Mouse (Mus musculus): ENCODE results near the gene Ovca2.

Gene Ovca2

DNA sequence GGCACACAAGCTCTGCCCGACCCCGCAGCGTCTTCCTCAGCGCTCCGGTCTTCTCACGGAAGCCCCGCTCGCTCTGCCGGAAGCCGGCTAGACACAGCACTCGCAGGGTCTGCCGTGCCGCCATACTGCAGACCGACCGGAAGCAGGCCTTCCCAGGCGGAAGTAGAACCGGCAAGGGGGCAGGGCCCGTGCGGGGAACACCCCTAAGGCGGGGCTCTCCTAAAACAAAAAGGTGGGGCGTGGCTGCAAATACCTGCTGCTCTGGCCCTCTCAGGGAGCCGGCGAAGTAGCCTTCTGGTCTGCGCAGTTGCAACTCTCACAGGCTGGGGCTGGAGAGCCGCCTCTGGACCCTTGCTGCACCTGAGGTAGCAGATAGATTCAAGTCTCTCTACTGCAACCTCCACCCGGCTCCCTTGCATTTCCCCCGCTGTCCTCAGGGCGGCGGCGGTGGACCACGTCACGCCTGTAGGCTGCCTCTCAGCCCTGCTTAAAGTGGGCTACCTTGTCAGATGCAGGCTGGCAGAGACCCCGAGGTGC, at the start of gene Ovca2:
Gene Ovca2, minus strand, starts transcription at position 164 of the 537 bp plus-strand sequence.
- peak; percentile 88 to 91 for DNase-seq (ENCODE audit: low spot score in 2 of 2)

DNA sequence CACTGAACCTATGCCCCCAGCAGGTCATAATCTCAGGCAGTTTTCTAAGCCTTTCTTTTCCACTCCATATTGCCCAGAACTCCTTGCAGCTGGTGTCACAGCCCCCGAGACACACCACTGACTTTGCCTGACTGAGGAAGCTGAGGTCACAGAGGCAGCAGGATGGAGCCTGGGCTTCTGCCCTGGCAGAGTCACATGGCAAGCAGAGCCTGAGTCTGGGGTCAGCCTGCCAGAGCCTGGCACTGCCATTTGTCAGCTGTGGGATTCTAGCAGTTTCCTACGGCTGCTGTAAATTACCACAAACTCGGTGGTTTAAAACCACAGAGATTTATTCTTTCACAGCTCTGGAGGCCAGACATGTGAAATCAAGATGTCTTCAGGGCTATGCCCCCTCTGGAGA, 49.0 kb upstream of the Ovca2 start:
- no peak for DNase-seq (ENCODE audit: low spot score in 2 of 2)

DNA sequence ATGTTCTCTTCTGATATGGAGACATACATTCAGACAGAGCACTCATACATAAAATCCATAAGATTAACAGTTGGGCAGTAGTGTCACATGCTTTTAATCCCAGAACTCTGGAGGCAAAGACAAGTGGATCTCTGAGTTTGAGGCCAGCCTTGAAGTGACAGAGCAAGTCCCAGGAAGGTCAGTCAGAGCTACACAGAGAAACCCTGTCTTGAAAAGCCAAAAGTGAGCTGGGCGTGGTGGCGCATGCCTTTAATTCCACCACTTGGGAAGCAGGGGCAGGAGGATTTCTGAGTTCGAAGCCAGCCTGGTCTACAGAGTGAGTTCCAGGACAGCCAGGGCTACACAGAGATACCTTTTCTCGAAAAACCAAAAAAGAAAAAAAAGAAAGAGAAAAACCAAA, 46.2 kb upstream of the Ovca2 start:
- DNase-seq (ENCODE audit: low spot score in 2 of 2): no peak

DNA sequence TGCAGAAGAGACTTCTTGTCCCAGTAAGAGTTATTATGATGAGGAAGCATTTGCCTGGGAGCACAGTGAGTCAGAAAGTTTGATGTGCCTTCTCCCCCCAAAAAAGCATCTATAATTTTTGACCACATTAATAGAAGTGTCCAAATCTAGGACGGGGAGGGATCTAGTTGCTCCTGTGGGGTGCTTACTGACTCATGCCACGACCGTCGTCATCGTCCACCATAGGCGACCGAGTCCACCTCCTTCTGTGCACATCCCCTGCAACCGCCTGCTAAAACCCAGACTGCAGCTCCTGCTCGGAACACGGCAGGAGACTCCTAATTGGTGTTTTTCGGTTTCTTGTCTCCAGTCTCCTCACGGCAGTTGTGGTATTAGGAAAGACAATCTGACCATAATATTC, 45.4 kb upstream of the Ovca2 start:
- no peak for DNase-seq (ENCODE audit: low spot score in 2 of 2)

DNA sequence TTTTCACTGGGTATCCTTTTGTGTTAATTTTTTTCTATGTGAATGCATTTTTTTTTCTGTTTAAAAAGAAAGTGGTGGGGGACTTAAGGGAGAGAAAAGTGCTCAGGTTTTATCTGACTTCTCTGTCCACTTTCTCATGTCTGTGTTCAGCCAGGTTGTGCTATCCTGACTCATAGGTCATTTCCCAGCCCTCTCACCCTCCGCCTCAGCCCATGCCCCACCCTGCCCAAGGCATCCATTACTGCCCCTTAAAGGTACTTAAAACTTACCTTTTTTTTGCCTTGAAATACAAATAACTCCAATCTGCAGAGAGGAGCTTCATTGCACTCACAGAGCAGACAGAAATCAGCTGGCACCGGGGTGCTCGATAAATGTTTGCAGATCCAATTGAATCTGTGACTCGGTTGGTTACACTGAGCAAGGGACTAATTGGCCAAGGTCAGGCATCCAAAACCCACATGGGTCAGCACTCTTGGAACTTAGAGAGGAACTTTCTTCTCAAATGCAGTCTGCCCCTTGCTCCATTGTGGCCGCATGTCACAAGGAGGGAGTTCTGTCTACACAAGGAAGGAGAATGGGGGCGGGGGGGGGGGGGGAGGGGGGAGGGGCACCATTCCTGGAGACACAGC, 42.0 kb upstream of the Ovca2 start:
- no peak for DNase-seq (ENCODE audit: low spot score in 2 of 2)

DNA sequence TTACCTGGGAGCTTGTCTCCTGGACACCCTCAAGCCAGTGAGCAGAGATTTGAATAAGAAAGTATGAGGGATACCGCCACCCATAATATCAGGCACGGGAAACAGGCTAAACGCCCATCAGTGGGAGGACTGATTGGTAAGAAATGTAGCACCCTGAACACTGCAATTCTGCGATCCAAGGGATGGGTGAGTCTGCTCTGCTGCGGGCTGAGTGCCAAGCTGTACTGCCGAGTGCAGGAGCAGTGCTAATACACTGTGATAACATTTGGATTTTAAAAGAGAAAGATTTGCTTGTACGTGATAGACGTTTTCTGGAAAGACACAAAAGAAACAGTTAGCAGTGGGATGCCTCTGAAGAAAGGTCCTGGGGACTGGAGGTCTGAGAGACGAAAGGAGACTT, 41.5 kb upstream of the Ovca2 start:
- DNase-seq (ENCODE audit: low spot score in 2 of 2): peak; percentile 67

DNA sequence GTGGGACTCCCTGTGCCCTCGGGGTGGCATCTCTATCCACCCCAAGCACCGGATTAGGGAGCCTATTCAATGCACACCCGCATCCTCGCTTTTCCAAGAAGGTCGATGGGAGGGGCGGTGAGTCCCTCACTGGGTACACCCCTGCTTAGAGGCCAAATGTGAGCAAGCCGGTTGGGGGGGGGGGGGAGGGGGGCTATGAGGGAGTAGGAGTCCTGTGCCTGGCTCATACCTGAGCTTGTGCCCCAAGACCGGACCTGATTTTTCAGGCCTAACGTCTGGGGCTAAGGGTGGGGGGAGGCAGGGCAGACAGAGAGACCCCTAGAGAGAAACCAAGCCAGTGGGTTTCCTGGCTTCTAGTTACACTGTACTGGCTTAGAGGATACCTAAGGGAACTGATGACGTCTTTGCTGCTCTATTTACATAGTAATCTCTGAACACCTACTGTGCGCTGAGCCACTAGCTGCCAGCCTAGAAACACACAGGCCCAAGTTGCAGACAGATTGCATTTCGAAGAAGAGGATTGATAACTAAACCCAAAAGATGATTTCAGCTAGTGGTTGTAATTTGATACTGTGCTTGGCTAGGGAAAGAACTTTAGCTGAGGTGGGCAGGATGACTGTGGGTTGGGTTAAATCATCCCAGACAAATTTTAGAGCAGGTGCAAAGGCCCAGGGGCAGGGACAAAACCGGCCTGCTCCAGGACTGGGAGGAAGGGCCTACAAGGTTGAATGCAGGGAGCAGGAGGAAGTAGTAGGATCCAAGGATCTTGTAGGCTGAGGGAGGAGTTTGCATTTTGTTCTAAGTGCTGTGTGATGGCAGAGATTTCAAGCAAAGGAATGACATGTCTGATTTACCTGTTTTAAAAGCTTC, 35.7 kb upstream of the Ovca2 start:
- DNase-seq (ENCODE audit: low spot score in 2 of 2): no peak

DNA sequence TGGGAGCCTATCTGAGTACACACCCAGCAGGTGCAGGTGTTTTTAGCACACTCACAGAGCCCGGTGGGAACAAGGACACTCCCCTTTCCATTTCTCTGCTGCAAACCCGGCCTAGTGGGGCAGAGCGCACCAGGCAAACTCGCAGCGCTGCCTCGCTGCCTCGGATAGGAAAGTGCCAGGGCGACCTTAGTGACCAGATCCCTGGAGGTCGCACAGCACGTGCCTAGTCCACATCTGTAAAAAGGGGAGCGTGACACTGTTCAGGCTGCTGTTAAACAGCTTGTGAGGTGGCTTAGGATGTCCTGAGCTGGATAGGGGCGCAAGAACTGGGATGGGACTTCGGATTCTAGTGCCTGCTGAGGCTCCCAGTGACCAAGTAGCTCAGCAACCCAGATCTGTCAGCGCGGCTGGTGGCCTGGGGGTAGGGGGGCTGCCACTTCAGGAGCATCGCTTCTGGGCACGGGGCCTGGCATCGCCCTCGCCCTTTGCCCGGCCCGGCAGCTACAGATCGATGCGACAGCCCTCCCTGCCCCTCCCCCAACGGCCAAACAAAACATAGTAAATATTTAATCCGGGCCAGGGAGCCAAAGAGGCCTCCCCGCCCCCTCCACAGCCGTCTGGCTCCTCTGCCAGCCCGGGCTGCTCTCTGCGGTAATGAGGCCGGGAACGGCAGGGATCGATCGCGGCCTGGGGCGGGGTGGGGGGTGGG, 34.9 kb upstream of the Ovca2 start:
- no peak for DNase-seq (ENCODE audit: low spot score in 2 of 2)

DNA sequence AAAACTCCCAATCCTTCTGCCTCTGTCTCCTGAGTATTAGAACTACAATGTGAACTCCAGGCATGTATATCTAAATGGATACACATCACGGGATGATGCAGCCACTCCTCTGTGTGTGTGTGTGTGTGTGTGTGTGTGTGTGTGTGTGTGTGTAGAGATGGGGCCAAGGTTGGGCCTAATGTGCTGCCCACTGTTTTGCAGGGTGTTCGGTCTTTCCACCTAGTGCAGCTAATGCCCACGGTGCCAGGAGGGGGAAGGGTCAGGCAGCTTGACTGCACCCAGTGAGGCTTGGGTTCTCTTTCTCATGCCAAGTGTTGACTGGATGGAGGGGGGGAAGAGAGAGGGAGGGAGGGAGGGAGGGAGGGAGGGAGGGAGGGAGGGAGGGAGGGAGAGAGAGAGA, 34.2 kb upstream of the Ovca2 start:
- no peak for DNase-seq (ENCODE audit: low spot score in 2 of 2)

DNA sequence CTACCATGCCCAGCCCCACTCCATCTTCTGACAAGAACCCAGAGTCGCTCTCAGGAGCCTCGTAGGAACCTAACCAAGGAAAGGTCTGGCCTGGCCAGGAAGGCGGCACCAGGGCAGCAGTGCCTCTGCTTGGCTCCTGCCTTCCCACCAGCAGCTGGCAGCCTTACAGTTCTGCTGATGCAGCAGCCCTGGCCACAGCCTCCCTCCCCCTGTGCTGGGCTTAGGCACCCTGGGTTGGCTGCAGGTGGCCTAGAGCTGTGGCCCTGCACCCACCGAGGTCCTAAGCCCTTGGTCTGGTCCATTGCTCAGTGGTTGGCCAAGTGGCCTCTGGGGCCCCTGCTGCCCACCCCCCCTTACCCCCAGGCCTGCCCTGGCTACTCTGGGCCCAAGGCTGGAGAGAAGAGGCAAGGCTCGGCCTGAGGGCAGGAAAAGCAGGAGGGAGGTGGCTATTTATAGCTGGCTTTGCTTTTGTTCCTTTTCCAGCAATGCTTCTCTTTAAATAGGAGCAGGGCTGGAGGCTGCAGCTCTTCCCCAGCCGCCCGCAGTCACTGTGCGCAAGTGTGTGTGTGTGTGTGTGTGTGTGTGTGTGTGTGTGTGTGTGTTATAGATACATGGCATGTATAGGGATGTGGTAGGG, 33.5 kb upstream of the Ovca2 start:
- DNase-seq (ENCODE audit: low spot score in 2 of 2): no peak

DNA sequence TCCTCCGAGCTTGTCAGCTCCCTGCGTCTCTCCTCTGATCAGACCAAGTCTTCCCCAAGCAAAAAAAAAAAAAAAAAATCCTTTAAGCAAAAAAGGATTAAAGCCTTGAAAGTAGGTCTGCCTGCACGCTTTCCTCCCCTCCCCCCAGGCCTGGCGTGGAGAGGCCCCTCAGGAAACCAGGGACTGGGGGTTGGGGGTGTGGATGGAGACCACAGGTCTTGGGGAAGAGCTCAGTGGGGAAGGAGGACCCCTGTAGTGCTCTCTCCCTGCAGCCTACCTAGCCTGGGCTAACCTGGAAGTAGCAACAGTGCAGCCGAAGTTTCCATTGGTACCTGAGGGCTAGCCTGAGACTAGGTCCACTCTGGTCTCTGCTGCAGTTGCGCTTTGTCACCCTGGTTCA, 32.1 kb upstream of the Ovca2 start:
- no peak for DNase-seq (ENCODE audit: low spot score in 2 of 2)

DNA sequence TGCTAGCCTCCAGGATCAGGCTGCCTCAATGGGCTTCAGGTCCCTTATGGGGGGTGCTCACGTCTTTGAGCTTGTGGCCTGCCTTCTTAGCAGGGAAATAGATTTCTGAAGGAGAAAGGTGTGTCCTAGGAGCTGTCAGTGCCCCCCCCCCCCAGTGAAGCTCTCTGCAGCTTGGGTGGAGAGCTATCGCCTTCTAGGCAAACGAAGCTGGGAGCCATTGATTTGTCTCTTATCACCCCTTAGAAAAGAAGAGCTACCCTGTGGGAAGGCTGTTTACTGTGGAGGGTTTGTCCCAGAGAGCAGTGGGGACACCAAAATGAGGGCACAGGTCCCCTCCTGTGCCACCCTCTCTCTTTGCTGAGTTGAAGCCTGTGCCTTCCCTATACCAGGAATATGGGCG, 31.5 kb upstream of the Ovca2 start:
- no peak for DNase-seq (ENCODE audit: low spot score in 2 of 2)

DNA sequence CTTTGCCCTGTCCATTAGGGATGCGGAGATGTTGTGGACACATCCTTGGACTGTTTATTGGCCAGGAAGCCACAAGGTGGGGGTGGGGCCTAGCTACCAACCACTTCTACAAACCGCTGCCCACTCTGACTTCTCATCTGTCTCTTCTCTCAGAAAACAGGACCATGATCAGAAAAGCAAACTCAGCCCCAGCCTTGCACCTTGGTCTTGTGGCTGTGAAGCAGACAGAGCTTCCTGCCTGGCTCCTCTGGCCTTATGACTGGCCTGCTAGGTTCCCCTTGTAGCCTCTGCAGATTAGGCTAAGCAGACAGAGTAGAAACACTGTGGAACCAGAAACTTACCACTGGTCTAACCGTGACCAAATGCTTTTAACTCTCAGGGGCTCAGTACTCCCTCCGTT, 30.7 kb upstream of the Ovca2 start:
- DNase-seq (ENCODE audit: low spot score in 2 of 2): no peak

DNA sequence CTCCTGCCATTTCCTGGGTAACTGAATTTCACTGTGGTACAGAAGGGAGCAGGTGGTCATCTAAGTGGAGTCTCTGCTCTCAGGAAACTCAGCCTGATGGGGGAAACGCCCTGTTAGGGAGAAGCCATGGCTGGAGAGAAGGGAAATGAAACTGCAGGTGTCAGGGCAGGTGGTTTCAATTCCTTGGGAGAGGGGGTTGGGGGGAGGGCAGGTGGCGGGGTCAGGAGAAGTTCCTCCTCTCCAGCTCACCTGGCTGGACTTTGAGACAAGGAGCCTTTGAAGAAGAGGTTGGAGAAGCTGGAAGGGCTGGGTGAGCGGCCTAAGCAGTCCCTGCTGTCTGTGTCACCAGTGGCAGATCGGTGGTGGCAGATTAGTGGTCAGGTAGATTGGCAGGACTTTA, 27.7 kb upstream of the Ovca2 start:
- no peak for DNase-seq (ENCODE audit: low spot score in 2 of 2)

DNA sequence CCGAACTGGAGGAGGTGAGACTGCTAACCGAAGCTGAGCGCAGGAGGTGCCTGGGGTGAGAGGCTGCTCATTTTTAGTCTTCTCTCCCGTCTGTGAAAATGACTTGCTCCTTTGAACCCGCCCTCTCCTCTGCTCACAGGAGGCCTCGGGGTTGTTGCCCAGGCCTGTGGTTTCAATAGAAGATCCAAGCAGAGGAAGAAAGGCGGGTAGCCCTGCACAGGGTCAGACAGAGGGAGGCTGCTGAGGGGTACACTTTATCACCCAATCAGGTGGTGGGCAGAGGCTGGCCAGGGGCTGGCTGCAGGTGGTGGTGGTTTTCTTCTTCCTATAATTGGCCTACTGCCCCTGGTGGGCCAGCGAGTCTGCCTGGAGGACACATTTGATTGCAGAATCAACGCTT, 25.8 kb upstream of the Ovca2 start:
- no peak for DNase-seq (ENCODE audit: low spot score in 2 of 2)

DNA sequence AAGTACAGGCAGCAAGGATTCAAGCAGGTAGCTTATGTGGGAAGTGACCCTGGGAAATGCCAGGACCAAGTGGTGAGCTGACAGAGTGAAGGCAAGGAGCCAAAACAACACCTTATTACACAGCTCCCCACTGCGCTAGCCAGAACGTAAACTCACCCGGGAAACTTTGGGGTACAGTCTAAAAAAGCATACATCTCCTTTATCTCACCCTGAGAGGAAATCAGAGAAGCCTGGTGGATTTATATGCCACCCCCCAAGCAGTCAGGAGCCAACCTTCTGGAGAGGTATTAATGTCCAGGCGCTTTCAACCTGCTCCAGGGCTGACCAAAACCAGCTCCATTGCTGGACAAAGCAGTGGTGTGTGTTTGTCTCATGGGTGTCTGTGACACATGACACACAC, 25.3 kb upstream of the Ovca2 start:
- DNase-seq (ENCODE audit: low spot score in 2 of 2): no peak

DNA sequence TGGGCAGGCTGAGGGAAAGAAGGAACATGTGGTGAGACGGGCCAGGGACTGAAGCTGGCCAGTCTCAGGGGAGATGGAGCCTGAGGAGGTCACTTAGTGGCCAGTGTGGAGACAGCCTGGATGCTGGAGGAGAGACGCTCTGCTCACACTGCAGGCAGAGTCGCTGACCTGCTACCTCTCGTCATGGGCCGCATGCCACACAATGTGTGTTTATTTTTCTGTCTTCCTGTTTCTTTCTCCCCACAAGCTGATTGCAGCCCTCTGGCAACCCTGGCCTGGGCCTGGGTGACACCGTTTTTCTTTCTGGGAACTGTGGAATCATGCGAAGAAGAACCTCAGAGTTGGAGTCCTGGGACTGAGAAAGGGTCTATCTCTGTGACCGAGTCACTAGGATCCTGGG, 23.1 kb upstream of the Ovca2 start:
- no peak for DNase-seq (ENCODE audit: low spot score in 2 of 2)

DNA sequence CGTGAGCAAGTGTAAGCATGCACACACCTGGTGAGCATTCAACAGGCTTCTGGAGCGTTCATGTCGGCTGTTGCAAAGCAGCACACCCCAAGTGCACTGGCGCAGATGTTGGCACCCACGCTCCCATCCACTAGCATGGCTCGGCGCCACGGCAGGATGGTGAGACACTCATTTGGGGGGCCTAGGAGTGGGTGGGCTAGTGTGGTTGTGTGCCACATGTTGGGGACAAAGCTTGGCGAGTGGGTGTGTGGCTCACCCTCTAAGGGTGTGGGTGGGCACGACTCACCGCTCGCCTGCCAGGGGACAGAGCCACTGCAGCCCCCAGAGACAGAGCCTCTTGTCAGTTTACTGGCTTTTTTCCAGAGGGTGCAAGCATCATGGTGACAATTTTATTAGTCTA, 22.3 kb upstream of the Ovca2 start:
- peak; percentile 85 to 86 for DNase-seq (ENCODE audit: low spot score in 2 of 2)

DNA sequence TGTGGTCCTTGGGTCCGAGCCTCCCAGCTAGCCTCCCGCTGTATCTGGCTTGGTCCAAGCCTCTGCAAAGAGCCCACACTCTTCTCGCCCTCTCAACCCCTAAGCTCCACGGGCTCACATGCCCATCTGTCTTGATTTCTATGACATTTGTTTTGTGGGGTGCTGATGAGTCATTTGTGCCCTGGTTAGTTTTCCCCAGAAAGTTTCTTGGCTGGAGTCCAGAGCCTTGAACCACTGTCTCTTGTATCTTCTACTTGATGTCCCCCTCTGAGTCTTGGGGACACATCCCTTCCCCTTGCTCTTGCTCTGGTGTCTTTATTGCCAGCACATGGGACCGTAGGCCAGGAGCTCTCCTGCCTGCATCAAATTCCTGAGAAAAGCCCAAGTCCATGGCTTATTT, 21.3 kb upstream of the Ovca2 start:
- peak in 1 of 2 experiments; percentile 17 for DNase-seq (ENCODE audit: low spot score in 2 of 2)

DNA sequence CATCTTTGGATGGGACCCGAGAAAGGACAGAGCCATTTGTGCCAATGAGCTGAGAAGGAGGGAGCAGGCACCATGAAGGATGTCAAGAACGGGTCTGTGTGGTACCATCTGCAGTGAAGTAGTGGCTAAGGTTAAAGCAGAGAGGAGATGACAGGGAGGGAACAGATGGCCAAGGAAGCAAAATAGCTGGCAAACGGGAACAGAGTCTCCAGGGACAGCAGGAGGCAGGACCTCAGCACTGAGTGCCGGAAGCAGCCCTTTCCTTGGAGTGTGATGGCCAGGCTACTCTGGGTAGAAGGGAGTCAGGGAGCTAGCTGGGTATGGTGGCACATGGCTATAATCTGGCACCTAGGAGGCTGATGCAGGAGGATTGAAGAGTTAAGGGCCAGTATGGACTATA, 20.2 kb upstream of the Ovca2 start:
- no peak for DNase-seq (ENCODE audit: low spot score in 2 of 2)

DNA sequence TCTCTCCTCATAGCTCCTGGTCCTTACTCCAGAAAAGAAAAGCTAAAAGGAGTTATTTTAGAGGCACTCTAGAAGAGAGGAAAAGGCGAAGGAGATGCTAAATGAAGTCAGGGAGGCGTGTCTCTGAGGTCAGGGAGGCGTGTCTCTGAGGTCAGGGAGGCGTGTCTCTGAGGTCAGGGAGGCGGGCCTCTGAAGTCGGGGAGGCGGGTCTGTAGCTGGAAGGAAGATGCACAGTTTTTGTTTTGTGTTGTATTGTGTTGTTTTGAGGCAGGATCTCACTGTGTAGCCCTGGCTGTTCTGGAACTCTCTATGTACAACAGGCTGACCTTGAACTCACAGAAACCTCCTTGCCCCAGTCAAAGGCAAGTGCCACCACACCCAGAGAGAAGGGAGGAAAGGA, 19.3 kb upstream of the Ovca2 start:
- no peak for DNase-seq (ENCODE audit: low spot score in 2 of 2)

DNA sequence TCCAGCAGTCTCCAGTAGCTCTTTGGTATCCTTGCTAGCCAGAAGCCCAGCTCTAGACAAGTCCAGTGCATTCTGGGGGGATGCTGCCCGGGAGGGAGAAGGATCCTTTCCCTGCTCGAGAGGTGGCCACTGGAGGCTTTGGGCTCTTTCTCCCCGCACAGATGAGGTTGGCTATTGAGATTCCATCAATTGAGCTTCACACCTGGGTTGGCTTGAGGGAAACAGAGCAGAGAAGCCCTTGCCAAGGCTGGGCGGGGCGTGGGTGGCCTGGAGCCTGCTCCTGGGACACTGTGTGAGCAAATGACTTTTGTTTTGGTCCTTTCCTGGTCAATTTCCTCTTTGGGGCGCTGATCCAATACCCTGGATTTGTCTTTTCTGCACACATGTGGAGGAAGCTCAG, 17.5 kb upstream of the Ovca2 start:
- DNase-seq (ENCODE audit: low spot score in 2 of 2): no peak
